Mouse (Mus musculus) adipocyte (in vitro differentiated cells): ENCODE measurements around the gene Rsad2.
A peak's percentile ranks its signal among the peaks of the same experiment; 100 is the strongest.
"Not testable (repeated sequence)": the region's sequence is repeated elsewhere in the genome, so short reads cannot be mapped to it uniquely, and the experiment has no call there.

Experiments
- DNase-seq: peaks from one replicate; pipeline ENCODE4 v3.0.0-alpha.2; 2016; ENCODE audit warnings: low spot score

The Rsad2 gene

DNA sequence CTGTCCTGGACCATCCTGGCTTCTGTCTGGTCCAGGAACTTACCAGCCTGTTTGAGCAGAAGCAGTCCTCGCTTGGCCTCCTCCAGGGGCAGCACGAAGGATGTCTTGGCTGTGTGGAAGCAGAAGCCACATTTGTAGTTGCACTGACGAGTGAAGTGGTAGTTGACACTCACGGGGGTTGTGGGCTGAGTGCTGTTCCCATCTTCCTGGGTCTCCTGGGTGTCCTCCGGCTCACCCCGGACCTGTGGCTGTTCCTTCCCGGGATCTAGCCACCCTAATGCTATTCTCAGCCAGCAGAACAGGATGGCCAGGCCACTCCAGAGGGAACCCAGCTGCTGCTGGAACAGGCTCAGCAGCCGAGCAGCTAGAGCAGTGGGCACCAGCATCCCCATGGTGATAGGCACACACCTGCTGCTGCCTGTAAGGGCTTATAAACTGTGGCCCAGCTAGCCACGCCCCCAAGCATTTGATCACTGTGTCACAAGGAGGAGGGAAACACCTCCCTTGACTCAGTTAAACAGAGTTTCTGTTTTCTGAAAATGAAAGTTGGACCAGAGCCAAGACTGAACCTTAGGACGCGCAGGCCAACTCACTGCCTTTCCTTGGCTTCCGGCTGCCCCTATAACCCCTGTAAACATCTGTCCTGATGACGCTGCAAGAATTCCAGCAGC, at the start of gene Rsad2:
TSS of gene Rsad2 (minus strand) at position 425 of the 671 bp plus-strand sequence.
- peak; percentile 74 for DNase-seq

DNA sequence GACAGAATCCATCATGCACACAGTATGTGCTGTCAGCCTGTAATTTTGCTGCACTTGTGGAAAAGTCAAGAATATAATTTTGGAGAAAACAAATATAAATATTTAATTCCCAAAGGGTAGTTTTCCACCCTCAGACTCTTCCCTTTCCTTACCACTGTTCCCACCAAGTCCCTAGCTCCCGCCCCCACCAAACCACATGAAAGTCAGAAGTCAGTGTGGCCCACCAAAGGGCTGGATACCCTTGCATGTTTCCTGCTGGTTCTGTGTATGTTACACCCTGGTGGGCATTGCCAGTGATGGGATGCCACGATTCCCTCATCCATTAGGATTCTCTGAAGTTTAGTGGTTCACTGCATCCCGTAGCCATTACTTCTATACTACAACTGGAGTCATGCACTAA, 44.8 kb upstream of the Rsad2 start:
- no peak for DNase-seq

DNA sequence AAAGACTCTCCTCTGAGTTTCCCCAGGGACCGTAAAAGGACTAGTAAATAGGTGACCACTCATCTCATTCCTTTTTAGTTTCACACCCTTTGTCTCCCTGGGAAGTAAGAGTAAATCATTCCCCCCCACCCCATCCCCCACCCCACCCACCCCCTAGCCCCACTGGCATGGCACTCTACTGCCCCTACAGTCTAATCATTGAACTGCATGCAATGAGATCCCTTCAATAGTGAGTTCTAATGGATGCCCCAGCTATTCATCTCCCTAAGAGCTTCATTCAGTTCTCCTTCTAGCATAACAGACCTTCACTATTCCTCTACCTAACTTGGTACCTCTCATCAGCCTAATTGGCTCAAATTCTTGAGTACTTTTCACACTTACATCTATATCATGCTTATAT, 33.7 kb upstream of the Rsad2 start:
- DNase-seq, result no peak

DNA sequence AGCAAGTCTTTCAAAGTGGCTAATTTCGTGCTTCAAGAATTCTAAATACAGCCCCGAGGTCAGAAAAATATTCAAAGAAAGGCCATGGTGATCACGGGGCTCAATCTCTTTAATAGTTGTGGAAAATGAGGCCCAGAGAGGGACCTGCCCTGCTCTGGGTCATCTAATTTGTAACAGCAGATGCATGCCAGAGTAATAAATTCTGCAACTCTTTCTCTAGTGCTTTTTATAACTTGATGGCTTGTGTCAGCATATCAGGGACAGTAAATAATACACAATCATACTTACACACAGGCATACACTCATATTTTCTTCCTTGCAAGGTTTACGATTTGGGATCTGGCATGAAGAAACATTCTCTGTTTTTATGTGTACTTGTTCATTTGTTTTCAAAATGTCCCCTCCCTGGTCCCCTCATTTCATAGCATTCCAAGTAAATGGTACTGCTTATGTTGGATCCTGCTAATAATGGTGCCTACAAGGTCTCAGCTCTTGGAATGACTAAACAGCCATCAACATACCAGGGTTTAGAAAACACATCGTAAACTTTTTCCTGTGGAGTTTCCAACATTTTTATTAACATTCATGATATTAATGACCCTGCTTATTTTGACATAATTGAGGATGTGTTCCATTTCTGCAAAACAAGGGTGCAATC, 32.5 kb upstream of the Rsad2 start:
- DNase-seq, result no peak

DNA sequence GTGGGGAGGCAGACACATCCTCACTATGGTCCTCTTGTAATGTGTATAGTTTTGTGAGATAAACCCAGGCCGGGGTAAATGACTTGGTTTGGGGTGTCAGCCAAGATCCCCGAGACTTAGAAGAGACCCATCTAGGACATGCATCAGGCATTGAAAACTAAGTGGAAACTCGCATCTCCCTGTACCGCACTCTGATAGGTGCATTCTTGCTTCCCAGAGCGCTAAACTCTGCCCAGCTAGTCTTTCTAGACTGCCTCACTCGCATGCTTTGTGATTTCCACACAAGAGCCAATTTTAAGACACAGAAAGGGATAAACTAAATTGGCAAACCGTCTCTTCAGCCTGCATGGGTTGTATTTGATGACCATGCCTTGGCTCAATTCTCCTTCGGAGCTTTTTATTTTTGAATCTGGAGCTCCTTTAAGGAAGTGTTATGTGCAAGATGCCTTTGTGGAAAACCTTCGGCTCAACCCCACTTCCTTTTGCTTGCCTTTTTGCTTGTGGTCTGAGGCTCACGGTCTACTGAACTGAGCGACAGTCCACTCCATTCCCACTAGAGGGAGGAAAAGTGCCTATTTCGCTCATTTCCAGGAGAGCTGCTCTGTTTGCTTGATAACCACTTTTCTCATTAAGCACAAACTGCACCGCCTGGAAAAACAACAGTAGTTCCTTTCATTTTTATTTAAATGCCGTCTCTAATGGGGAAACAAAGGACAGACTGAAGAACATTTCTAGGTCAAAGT, 31.8 kb upstream of the Rsad2 start:
- peak; percentile 10 for DNase-seq

DNA sequence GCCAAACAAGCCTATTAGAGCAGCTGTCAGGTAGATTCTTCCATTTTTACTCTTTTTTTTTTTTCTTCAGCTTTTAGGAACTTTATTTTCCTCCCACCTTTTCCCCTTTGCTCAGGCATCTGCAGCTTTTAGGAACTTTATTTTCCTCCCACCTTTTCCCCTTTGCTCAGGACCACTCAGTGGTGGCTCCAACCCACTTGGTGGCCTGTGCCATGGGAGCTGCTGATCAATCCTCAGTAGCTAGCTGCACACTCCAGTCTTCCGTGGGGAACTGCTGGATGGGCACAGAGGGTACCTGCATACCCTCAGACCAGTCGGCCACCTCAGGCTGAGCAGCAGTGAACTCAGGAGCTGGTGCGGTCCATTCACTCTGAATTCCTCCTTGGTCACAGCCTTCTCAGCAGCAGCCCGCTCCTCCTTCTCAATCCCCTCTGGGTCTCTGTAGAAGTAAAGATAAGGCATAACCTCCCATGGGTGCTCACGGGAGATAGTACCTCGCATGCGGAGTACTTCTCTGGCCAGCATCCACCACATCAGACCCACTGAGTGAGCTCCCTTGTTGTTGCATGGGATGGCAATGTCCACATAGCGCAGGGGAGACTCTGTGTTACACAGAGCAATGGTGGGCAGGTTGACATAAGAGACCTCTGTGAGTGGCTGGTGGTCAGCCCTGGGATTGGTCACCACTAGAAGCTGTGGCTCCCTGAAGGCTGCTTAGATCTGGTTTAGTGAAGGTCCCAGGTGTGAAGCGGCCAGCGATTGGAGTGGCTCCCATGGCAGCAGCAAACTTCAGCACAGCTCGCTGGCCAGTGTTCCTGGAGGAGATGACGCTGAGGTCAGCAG, 29.7 kb upstream of the Rsad2 start:
- DNase-seq, result not testable (repeated sequence)

DNA sequence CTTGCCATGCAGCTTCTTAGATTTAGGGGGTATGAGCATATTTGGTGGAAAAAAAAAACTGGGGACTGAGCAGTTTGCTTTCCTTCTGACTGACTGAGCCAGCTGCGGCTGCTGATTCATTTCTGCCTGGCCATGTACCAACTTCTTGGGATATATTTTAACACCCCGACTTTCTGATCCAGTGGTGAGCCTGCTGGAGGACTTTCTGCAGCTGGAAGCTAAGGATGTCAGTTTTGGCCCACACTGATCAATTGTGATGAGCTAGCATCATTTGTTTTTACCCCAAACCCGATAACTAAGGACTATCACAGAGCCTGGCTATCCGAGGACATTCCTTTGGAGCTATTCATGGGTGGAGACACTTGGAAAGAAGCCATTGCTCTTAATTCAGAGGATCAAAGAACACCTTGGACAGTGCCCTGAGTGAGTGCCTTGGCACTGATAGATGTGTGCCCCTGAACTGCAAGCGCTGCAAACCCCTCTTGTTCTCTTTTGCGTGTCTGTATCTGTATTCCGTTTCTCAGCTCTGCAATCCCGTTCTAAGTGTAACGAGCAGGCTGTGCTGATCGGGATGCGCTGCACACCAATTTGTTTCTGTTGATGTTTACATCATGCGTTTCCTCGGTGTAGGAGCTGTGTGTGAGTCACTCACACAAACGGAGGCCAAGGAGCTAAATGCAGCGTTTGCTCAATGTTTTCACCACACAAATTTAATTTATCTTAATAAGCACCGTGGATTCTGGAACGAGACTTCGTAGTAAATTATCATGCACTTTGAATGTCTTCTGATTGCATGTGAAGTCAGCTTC, 22.1 kb upstream of the Rsad2 start:
- DNase-seq, result no peak

DNA sequence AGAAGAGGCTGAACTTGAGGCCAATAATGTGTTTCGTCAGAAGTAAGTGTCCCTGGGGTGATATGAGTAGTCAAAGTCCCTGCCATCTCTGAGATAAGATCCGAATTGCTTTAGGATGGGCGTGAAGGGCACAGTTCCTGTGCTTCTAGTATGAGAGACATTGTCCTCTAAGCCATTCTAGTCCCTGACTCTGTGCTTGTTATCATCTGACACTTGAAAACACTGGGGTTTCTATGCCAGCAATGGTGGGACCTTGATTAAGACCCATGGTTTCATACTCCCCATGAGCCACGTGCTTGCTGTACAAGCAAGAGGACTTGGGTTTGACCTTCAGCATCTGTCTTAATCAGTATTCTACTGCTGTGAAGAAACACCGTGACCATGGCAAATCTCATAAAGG, 20.9 kb upstream of the Rsad2 start:
- no peak for DNase-seq

DNA sequence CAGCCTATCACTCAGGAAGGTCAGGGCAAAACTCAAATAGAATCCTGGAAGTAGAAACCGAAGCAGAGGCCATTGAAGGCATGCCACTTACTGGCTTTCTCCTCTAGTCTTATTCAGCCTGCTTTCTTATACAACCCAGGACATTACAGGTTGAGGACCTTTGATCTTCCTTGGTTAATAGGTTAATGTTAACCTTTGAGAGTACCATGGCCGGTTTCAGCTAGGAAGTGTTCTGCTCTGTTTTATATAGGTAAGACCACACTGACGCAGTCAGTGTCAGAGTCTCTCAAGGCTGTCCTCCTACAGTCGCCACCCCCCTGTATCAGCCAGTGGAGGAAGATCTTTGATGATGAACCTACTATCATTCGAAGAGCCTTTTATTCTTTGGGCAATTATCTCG, 17.5 kb upstream of the Rsad2 start:
- DNase-seq, result no peak

DNA sequence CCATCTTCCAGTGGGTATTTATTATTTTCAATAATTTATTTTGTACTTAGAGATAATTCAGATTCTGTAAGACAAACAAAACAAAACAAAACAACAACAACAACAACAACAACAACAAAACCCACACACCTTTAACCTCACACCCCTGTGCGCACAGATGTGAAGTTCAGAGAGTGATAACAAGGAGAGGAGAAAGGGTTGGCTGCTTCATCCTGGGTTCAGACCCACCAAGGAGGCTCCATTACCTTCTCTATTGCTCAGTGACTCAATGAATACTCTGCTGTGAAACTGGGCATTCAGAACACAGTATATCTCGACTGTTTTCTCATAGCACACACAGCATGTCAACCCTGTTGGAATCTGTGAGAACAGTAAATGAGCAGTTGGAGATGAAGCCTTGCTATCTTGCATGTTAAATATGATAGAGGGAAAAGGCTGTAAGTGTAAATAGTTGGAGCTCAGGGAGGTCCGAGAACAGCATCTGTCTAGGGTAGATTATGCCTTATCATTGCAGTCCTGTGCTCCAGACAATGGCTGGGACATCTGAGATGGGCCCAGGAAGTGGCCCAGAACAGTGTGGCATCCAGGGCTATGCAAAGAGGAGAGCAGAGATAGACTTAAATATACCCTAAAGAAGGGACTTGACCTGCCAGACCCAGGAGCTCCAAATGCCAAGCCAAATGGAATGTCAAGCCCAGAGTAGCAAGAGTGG, 16.7 kb upstream of the Rsad2 start:
- DNase-seq, result no peak

DNA sequence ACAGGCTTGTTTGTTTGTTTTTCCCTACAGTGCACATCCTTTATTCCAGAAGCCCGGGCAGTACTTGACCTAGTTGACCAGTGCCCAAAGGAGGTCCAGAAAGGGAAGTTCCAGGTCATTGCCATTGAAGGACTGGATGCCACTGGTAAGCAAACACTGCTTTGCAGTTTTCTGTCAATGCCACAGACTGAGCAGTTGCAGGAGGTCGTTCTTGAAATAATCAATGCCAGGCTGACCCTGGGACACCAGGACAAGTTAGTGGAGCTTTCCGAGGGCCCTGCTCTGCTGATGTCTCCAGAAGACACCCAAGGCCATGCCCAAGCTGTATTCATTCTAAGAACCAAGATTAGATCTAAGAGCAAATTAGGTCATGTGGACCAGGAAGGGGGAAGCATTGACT, 15.1 kb upstream of the Rsad2 start:
- no peak for DNase-seq

DNA sequence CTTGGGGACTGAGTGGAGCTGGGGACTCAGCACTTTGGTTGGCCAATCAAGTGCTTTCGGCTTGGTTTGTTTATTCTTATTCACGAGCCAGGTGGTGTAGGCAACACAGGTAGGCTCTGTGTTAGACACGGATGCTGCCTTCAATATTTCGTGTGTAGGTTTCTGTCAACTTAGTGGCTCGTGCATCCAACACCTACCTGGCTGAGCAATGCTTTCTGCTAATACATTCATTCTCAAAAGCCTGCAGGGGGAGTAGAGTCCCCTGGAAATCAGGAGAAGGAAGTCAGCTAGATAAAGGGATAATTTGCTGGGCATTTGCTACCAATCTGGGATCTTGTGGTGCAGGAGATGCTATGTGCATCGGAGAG, 13.8 kb upstream of the Rsad2 start:
- DNase-seq, result no peak

DNA sequence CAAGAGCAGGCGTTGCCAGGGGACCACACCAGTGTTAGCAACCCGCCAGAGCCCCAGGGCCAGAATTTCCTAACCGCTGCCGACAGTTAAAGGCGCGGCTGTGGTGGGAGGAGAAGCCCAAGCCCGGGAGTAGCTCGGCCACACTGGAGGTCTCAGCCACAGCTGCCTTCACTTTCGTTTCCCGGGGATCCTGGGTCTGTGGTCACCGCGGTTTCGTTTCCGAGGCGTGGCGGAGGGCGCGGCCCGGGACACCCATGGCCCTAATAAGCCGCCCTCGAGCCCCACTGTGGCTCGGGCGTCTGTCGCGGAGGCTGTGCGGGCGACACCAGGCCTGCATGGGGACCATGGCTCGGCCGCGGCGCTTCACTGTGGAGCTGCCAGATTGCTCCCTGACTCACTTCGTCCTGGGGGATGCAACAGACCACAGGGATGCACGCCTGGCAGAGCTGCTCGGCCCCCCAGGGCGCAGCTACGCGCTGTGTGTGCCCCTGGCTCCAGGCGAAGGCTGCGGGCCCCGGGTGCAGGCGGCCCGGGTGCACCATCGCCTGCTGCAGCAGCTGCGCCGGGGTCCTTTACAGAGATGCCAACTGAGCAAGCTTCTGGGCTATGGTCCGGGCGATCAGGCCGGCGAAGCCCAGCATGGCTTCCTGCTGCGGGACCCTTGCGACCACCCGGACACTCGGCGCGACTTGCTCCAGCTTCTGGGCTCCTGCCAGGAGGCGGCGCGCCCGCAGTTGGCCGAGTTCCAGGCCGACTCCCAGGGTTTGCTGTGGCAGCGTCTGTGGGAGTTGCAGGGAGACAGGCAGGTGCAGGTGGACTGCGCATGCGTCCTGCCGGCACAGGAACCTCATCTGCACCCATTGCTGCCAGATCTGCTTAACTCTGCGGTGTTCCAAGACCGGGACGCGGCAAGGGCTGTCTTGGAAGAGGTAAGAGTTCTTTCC, 13.1 kb upstream of the Rsad2 start, which contains the start of gene Cmpk2:
TSS of gene Cmpk2 (plus strand) at position 107 of the 944 bp plus-strand sequence.
- no peak for DNase-seq

DNA sequence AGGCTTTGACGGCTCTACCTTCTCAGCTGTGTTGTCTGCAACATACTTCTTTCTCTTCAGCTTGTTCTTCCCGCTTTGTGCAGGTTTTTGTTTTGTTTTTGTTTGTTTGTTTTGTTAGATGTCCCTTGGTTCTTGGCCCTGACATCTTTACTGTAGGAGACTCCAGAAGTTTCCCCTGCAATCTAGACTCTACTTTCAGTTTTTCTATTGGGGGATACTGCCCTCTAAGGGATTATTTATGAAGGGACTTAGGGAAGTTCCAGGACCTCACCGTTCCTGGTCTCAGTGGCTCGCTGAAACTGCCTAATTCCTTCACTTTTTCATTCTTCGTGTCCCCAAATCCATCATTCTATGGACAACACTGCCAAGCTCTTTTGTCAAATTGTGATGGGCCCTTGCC, 9.3 kb upstream of the Rsad2 start:
- DNase-seq, result no peak

DNA sequence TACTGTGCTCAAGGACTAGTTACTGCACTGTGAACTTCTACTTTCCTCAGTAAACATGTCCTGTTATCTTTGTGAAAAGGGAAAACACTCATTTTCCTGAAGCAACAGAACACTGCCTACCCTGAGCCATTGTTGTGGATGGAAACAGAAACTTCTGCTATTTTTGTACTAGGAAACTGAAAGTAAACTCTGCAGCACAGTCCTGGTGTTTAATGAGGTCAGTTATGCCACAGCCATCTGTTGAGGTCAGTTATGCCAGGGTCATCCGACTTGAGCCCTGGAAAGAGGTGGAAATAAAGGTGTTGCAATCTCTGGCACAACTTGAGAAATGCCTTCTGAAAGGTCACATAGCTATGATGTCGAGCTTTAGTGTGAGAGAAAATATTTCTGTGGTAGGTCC, 3.8 kb upstream of the Rsad2 start:
- peak; percentile 51 for DNase-seq

DNA sequence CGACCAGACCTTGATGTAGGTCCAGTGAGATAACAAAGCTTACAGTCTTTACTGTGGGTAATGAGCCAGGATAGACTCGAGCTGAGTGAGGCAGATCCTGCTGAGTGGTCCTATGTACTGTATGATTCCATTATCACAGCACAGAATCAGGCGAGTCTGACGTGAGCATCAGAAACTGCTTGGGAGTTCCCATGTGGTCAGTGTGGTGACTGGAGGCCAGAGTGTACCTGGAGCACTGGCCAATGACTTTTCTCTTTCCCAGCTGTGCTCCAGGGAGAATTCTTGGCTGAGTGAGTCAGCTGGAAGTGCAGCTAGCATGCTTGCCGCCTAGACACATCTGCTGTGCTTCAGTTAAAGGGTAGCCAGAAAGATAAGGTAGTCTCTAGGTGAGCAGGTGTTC, 1.6 kb downstream of the Rsad2 start:
- no peak for DNase-seq

DNA sequence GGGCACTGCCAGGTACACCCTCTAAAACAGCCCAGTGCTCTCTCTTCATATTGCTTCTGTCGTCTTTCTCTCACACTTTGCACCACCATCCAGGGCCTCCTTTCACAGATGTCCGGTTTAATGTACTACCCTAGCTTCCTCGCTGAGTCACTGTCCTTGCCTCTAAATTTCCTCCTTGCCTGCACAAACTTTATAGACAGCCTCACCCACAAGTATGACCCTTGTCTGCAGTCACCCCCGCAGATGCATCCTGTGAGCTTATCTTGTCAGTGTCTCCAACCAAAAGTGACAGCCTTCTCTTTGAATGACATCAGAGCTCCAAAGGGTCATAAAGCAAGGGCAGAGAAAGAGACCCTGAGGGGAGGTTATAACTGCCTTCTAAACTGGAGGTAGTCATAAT, 3.3 kb downstream of the Rsad2 start:
- no peak for DNase-seq

DNA sequence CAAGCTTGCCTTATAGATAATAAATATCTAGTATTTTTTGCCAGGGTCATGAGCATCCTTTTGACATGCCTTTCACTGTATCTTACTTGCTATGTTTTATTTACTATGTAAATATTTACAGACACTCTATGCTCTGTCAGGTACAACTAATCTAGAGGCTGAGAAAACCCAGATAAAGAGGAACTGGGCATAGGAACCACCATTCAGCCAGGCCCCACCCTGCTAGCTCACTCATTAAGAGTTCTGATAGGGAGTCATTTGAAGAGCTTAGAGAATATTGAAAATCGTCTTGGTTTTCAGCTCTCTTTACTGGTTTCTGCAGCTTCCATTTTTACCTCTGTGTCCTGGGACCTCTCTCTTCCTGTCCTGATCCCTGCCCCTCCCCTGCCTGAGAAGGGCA, 5.1 kb downstream of the Rsad2 start:
- DNase-seq, result no peak

DNA sequence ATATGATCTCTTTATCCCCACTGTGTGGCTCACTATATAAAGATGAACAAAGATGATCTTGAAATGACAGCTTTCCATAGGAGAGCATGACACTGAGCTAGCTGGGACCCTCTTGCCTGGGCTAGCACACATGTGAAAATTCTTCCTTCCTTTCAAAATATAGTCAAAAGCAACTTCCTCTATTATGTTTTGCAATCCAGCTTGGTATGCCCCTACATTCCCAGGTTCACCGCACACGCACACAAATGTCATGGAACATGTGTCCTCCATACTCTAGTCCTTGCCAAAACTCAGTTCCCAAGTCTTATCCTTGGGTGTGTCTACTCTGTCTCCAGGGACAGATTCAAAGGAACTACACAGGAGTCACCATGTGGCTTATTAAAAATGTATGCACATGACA, 6.8 kb downstream of the Rsad2 start:
- DNase-seq, result no peak
